Mouse (Mus musculus) layer of hippocampus, adult 11-12 months (tissue): ENCODE results near the gene Lama2.
A peak's percentile ranks its signal among the peaks of the same experiment; 100 is the strongest.

Source experiments
- DNase-seq: peaks from one replicate; pipeline ENCODE4 v3.0.0; 2022; ENCODE audit warnings: low spot score

Gene Lama2

GRCm38 (mm10) chr10:27619658-27620057 is at the start of gene Lama2:
Gene Lama2 (minus strand): TSS chr10:27619758.
- DNase-seq, result no peak

- no peak for DNase-seq
Observed at GRCm38 (mm10) chr10:27664391-27664790, 44.8 kb upstream of the Lama2 start.

GRCm38 (mm10) chr10:27663396-27663795 is 43.8 kb upstream of the Lama2 start:
- no peak for DNase-seq

- no peak for DNase-seq
Observed at GRCm38 (mm10) chr10:27654164-27654563, 34.6 kb upstream of the Lama2 start.

GRCm38 (mm10) chr10:27652694-27653335 is 33.3 kb upstream of the Lama2 start:
- no peak for DNase-seq

GRCm38 (mm10) chr10:27635721-27636120 is 16.2 kb upstream of the Lama2 start:
- no peak for DNase-seq

GRCm38 (mm10) chr10:27631002-27631401 is 11.4 kb upstream of the Lama2 start:
- DNase-seq, result peak; percentile 12

GRCm38 (mm10) chr10:27621697-27622449 is 2.3 kb upstream of the Lama2 start:
- DNase-seq, result no peak

- DNase-seq, result no peak
Observed at GRCm38 (mm10) chr10:27617522-27618020, 2.0 kb downstream of the Lama2 start.

GRCm38 (mm10) chr10:27616641-27617415 is 2.7 kb downstream of the Lama2 start:
- DNase-seq, result peak; percentile 4

GRCm38 (mm10) chr10:27595675-27596074 is 23.9 kb downstream of the Lama2 start:
- no peak for DNase-seq

GRCm38 (mm10) chr10:27533217-27533616 is 86.3 kb downstream of the Lama2 start:
- no peak for DNase-seq

GRCm38 (mm10) chr10:27508847-27509459 is 110.6 kb downstream of the Lama2 start:
- DNase-seq, result no peak

- no peak for DNase-seq
Observed at GRCm38 (mm10) chr10:27500863-27501262, 118.7 kb downstream of the Lama2 start.

GRCm38 (mm10) chr10:27488452-27488851 is 131.1 kb downstream of the Lama2 start:
- DNase-seq, result no peak

GRCm38 (mm10) chr10:27484041-27484440 is 135.5 kb downstream of the Lama2 start:
- DNase-seq, result peak; percentile 27

GRCm38 (mm10) chr10:27475540-27475939 is 144.0 kb downstream of the Lama2 start:
- DNase-seq, result no peak

GRCm38 (mm10) chr10:27468274-27468673 is 151.3 kb downstream of the Lama2 start:
- no peak for DNase-seq

GRCm38 (mm10) chr10:27413583-27414465 is 205.7 kb downstream of the Lama2 start:
- no peak for DNase-seq

GRCm38 (mm10) chr10:27390753-27391152 is 228.8 kb downstream of the Lama2 start:
- no peak for DNase-seq

- DNase-seq, result no peak
Observed at GRCm38 (mm10) chr10:27387531-27387930, 232.0 kb downstream of the Lama2 start.
